Mouse (Mus musculus) heart, embryonic 15.5 days (tissue): Measurements from ENCODE around the gene Fhl3. TPM values are rescaled to one million over a fixed set of nuclear protein-coding genes. Genes with fewer than 3 reads are reported as not detected.
"Not testable (repeated sequence)": the region's sequence is repeated elsewhere in the genome, so short reads cannot be mapped to it uniquely, and the experiment has no call there.

ENCODE experiments used
- ATAC-seq: fragments of 200-750 bp; cut with Nextera tagmentation; replicated peaks from 2 replicates; pipeline ENCODE4 v1.8.0; 2017; ENCODE audit warnings: low read depth, moderate TSS enrichment; ENCODE audit not compliant: insufficient number of reproducible peaks, insufficient read depth, low FRiP score
- H3K27ac ChIP-seq: fragments of 300-500 bp; sonication (generic); 2 replicates; pipeline ENCODE4 v1.5.1; 2015; ENCODE audit warnings: mild to moderate bottlenecking, inconsistent platforms
- H3K27me3 ChIP-seq: fragments of 300-500 bp; sonication (generic); 2 replicates; pipeline ENCODE4 v1.6.1; 2015; ENCODE audit warnings: inconsistent platforms
- H3K36me3 ChIP-seq: fragments of 300-500 bp; sonication (generic); 2 replicates; pipeline ENCODE4 v1.6.1; 2015; ENCODE audit warnings: mild to moderate bottlenecking, inconsistent platforms
- H3K4me1 ChIP-seq: fragments of 300-500 bp; sonication (generic); replicated peaks from 2 replicates; pipeline ENCODE4 v1.6.1; 2015; ENCODE audit warnings: inconsistent platforms
- H3K4me2 ChIP-seq: fragments of 300-500 bp; sonication (generic); 2 replicates; pipeline ENCODE4 v1.6.1; 2015; ENCODE audit warnings: inconsistent platforms, mild to moderate bottlenecking, moderate library complexity
- H3K4me3 ChIP-seq: fragments of 300-500 bp; sonication (generic); 2 replicates; pipeline ENCODE4 v1.5.1; 2015; ENCODE audit warnings: mild to moderate bottlenecking, inconsistent platforms
- H3K9ac ChIP-seq: fragments of 300-500 bp; sonication (generic); 2 replicates; pipeline ENCODE4 v1.6.1; 2015; ENCODE audit warnings: mild to moderate bottlenecking, inconsistent platforms
- H3K9me3 ChIP-seq: fragments of 300-500 bp; sonication (generic); replicated peaks from 2 replicates; pipeline ENCODE4 v1.6.1; 2016; ENCODE audit warnings: inconsistent platforms
- WGBS: fragments of 180-500 bp; shearing (Covaris S2); methylation state at CpG from one replicate; pipeline ENCODE4 v1.1.7; 2015; ENCODE audit warnings: mixed read lengths; 5-methylcytosine and 5-hydroxymethylcytosine counted together
- polyA plus RNA-seq: library from polyadenylated mRNA; unstranded; fragments of >200 nt; fragmentation: Nextera tagmentation; extraction: Ambion mirVana; gene quantifications from 2 replicates; pipeline ENCODE4 v1.2.1, GENCODE M21; 2015

Gene Fhl3
- polyA plus RNA-seq, 1 experiment from 2014 or later = 6.2 TPM

DNA sequence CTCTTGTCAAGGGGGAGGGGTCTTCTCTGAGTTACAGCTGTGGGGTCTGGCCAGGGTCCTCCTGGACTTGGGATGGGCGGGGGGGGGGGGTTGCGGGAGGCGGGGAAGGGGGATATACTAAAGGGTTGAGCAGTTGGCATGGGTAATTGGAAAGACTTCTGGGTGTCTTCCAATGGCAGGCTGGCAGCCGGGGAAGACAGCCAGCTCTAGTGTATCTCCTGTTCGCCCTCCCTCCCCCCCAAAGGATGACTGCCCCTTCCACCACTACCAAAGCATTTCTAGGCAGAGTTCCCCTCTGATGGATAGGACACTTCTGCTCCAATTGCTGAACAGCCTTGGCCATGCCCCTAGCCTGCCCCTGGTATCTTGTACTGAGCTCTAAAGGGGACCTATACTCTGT lies 1.4 kb downstream of the Fhl3 start:
- no peak for ATAC-seq
- peak overlapping the region; percentile 68 for H3K4me3 ChIP-seq
- H3K9ac ChIP-seq = peak overlapping the region; percentile 75
- H3K4me1 ChIP-seq = peaks cover 57% of the 10 kb centered on the region
- no peaks in the 10 kb centered on the region for H3K9me3 ChIP-seq
- no peaks in the 10 kb centered on the region for H3K27me3 ChIP-seq
- H3K36me3 ChIP-seq = no peaks in the 10 kb centered on the region
- H3K4me2 ChIP-seq = peak overlapping the region; percentile 81
- H3K27ac ChIP-seq = peak overlapping the region; percentile 77
- WGBS = 44% methylated on average over 5 of the region's 5 CpGs

DNA sequence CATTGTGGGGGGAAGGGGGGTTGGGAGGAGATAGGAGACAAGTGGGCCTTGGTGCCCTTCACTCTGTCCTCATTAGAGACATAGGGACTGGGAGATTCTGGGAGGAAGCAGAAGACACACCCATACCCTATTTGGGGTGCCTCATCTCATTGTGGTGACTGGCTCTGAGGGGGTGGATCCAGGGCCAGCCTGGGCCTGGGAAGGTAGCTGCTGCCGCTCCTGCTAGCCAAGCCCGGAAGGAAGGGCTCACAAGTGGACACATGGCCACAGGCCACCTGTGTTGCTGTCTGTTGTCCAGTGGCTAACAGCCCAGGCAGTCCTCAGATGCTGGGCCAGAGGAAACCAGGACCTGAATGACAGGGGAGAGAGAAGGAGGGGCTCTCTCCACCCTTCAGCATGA lies 2.9 kb downstream of the Fhl3 start:
- H3K4me2 ChIP-seq = peak overlapping the region; percentile 44
- H3K36me3 ChIP-seq = peaks cover 3% of the 10 kb centered on the region; the same call in 1 of the 2 replicates
- H3K27me3 ChIP-seq = no peaks in the 10 kb centered on the region
- peak overlapping the region; percentile 22; the same call in 1 of the 2 replicates for H3K4me3 ChIP-seq
- no peaks in the 10 kb centered on the region for H3K9me3 ChIP-seq
- WGBS = 19% methylated on average over 2 of the region's 2 CpGs
- peaks cover 61% of the 10 kb centered on the region for H3K4me1 ChIP-seq
- H3K9ac ChIP-seq = peak overlapping the region; percentile 43
- ATAC-seq = no peak
- H3K27ac ChIP-seq = peak overlapping the region; percentile 91

DNA sequence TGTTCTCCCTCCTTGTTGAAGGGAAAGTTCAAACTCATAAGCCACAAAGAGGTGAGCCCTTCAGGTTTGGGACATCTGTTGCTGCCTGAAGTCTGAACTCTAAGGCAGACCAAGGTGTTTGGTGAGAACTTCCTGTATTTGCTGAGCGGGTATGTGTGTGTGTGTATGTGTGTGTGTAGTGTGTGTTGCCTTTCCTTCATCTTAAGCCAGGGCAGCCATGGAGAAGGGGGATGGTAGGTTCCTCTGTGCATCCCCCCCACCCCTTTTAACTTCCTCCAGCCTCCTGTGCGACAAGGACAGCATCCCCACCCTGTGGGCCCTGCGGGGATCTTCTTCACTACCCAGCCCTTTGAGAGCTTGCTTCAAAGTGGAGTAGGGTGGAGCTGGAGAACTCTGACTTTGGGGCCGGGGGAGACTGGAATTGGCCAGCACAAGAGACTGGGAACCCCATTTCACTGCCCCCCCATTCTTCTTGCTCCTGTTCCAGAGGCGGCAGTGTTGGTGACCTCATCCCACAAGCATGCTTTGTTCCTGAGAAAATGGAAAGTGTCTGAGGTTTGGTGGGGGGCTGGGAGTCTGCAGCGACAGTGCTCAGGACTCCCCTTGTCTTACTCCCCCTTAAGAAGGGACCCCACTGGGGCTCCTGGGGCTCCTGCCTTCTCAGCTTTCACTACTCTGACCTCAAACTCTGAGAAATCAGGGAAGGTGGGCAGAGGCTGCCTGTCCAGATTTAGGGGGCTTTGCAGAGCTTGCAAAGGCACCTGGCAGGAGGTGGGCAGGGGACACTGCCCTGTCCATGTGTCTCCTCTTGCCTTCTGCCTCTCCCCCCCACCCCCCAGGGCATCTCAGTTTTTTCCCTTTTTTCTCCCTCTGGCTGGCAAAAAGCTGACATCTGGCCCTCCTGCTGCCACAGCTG lies 3.6 kb downstream of the Fhl3 start:
- Histone ChIP-seq H3K4me3 (peak overlapping the region; percentile 22; the same call in 1 of the 2 replicates), H3K27ac (peak overlapping the region; percentile 91), H3K9ac (peak overlapping the region; percentile 43), H3K9me3 (no peaks in the 10 kb centered on the region), H3K36me3 (peaks cover 3% of the 10 kb centered on the region; the same call in 1 of the 2 replicates), H3K4me1 (peaks cover 69% of the 10 kb centered on the region), H3K27me3 (no peaks in the 10 kb centered on the region), H3K4me2 (peak overlapping the region; percentile 44)
- 16% methylated on average over 6 of the region's 6 CpGs for WGBS
- no peak for ATAC-seq

DNA sequence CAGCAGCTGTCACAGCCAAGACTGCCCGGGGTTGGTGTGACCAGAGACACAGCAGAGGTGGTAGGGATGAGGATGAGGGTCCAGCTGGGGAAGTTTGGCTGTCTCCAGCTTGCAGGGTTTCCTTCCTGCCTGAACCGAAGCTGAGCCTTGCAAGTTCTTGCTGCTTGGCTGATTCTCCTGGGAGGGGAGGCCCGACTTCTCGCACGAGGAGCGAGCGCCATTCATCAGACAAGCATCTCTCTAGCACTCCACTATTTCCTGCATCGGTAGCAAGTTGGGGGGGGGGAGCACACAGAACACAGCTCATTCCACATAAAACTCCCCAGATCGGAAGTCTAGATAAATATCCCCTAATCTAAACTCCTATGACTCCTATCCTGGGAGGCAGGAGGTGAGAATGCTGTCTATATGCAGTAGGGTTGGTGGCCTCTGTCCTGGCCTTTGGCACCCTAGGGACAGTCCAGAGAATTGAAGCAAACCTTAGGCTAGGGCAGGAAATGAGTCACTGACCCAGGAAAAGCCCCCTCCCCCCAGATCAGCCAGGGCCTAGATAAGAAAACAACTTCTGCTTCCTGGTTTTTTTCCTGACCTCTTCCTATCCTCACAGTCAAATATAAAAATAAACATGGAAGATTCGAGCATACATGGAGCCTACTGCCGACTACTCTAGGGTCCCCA lies 4.4 kb downstream of the Fhl3 start:
- WGBS = 16% methylated on average over 11 of the region's 11 CpGs
- peak overlapping the region; percentile 4; the same call in 1 of the 2 replicates for H3K4me3 ChIP-seq
- peak overlapping the region; percentile 44 for H3K4me2 ChIP-seq
- peaks cover 3% of the 10 kb centered on the region; the same call in 1 of the 2 replicates for H3K36me3 ChIP-seq
- H3K27me3 ChIP-seq = no peaks in the 10 kb centered on the region
- H3K27ac ChIP-seq = peak overlapping the region; percentile 91
- H3K9me3 ChIP-seq = no peaks in the 10 kb centered on the region
- no peak; the same call in 1 of the 2 replicates for ATAC-seq
- H3K9ac ChIP-seq = peak overlapping the region; percentile 43; the same call in 1 of the 2 replicates
- H3K4me1 ChIP-seq = peaks cover 71% of the 10 kb centered on the region

GRCm38 (mm10) chr4:124705661-124706269 lies 5.3 kb downstream of the Fhl3 start:
- Histone ChIP-seq H3K27me3 (no peaks in the 10 kb centered on the region), H3K4me1 (peaks cover 72% of the 10 kb centered on the region), H3K9me3 (no peaks in the 10 kb centered on the region), H3K27ac (peak overlapping the region; percentile 91), H3K9ac (no peak overlapping the region), H3K4me3 (no peak overlapping the region), H3K4me2 (peak overlapping the region; percentile 44; the same call in 1 of the 2 replicates), H3K36me3 (peaks cover 3% of the 10 kb centered on the region; the same call in 1 of the 2 replicates)
- 78% methylated on average over 23 of the region's 23 CpGs for WGBS
- ATAC-seq = no peak

DNA sequence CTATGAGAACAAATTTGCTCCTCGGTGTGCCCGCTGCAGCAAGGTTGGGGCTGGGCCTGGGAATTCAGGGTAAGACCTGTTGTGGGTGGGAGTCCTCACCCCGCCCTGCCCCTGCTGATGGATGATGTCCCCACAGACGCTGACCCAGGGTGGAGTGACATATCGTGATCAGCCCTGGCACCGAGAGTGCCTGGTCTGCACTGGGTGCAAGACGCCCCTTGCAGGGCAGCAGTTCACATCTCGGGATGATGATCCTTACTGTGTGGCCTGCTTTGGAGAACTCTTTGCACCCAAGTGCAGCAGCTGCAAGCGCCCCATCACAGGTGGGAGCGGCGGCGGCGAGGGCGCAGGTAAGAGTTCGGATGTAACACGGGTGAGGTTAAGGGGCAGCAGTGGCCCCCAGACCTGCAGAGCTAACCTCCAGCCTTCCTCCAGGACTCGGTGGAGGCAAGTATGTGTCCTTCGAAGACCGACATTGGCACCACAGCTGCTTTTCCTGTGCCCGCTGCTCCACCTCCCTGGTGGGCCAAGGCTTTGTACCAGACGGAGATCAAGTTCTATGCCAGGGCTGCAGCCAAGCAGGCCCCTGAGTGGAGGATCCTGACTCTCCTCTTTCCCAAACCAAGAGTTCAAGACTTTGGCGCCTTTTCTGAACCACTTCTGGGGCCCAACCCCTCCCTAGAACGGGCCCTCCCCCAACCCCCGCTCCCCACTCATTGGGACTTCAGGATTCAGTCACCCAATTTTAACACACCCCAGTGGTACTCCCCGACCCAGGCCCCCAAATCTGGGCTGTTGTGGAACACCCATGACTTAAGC lies 7.1 kb downstream of the Fhl3 start:
- WGBS = 87% methylated on average over 25 of the region's 25 CpGs
- peak overlapping the region; percentile 94 for H3K27ac ChIP-seq
- not testable (repeated sequence) for ATAC-seq, H3K4me2 ChIP-seq, H3K27me3 ChIP-seq, H3K9me3 ChIP-seq, H3K4me3 ChIP-seq, H3K9ac ChIP-seq, H3K36me3 ChIP-seq
- H3K4me1 ChIP-seq = peaks cover 54% of the 10 kb centered on the region

DNA sequence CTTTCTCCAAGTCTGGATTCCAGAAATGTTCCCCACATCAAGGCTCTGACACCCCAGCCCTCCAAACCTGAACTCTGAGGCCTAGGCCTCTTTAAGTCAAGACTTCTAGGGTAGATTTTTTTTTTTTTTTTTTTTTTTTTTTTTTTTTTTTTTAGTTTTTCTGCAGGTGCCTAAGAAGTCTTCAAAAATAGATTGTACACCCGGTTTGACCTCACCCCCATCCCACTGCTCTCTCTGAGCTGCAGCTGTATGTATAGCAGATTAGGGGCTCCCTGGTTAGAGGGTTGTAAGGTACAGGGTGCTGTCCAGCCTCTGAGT lies 7.7 kb downstream of the Fhl3 start:
- H3K27me3 ChIP-seq, H3K9ac ChIP-seq, H3K9me3 ChIP-seq, H3K36me3 ChIP-seq: not testable (repeated sequence)
- WGBS = 26% methylated on average over 1 of the region's 1 CpGs
- ATAC-seq = peak; percentile 1; the same call in 1 of the 2 replicates
- Histone ChIP-seq H3K4me1 (peaks cover 53% of the 10 kb centered on the region), H3K4me2 (peak overlapping the region; percentile 86), H3K27ac (peak overlapping the region; percentile 94), H3K4me3 (peak overlapping the region; percentile 55)

- H3K4me3 ChIP-seq = peak overlapping the region; percentile 55
- H3K9me3 ChIP-seq = no peaks in the 10 kb centered on the region
- H3K36me3 ChIP-seq = peaks cover 3% of the 10 kb centered on the region; the same call in 1 of the 2 replicates
- under 1% methylated on average over 41 of the region's 41 CpGs for WGBS
- H3K27me3 ChIP-seq = no peaks in the 10 kb centered on the region
- H3K9ac ChIP-seq = peak overlapping the region; percentile 49
- peak overlapping the region; percentile 94 for H3K27ac ChIP-seq
- H3K4me2 ChIP-seq = peak overlapping the region; percentile 86
- peak; percentile 86 for ATAC-seq
- H3K4me1 ChIP-seq = peaks cover 46% of the 10 kb centered on the region
These were observed 8.3 kb downstream of the Fhl3 start for GRCm38 (mm10) chr4:124708518-124709477.

GRCm38 (mm10) chr4:124709961-124710446 lies 9.5 kb downstream of the Fhl3 start:
- peak overlapping the region; percentile 18 for H3K9ac ChIP-seq
- peaks cover 3% of the 10 kb centered on the region; the same call in 1 of the 2 replicates for H3K36me3 ChIP-seq
- no peaks in the 10 kb centered on the region for H3K9me3 ChIP-seq
- H3K4me1 ChIP-seq = peaks cover 38% of the 10 kb centered on the region
- no peak for ATAC-seq
- H3K4me3 ChIP-seq = peak overlapping the region; percentile 39
- no peaks in the 10 kb centered on the region for H3K27me3 ChIP-seq
- WGBS = 5% methylated on average over 18 of the region's 18 CpGs
- H3K27ac ChIP-seq = peak overlapping the region; percentile 94
- peak overlapping the region; percentile 86 for H3K4me2 ChIP-seq
